Mouse (Mus musculus): ENCODE results near the gene Trim56. TPM values are rescaled to one million over a fixed set of nuclear protein-coding genes. Genes with fewer than 3 reads are reported as not detected.

The Trim56 gene
- polyA plus RNA-seq, 1 experiment: 7.4 TPM

- Histone ChIP-seq H3K79me3 (ENCODE audit: low read depth) (peaks cover 4% of the 10 kb centered on the region), H3K36me3 (ENCODE audit: control insufficient read depth, insufficient read depth) (peaks cover 10% of the 10 kb centered on the region), H3K27me3 (ENCODE audit: control insufficient read depth, insufficient read depth, insufficient read length) (no peaks in the 10 kb centered on the region), H3ac (ENCODE audit: control insufficient read depth, insufficient read length, low read depth) (no peak overlapping the region), H3K79me2 (ENCODE audit: control insufficient read depth, insufficient read depth) (peaks cover 17% of the 10 kb centered on the region), H3K4me3 (ENCODE audit: insufficient read depth, poor library complexity, severe bottlenecking) (no peak overlapping the region)
- TF ChIP-seq CEBPB (IDR thresholded peaks at IDR 0.05; ENCODE audit: low read depth) (no peak), USF1 (IDR thresholded peaks at IDR 0.05; ENCODE audit: low read depth) (no peak), MYOG (IDR thresholded peaks at IDR 0.05; ENCODE audit: control insufficient read depth, extremely low read depth, insufficient read length) (no peak), MAX (IDR thresholded peaks at IDR 0.05) (no peak), MYOD1 (IDR thresholded peaks at IDR 0.05; ENCODE audit: control insufficient read depth, insufficient read length, low read depth) (no peak), FOSL1 (IDR thresholded peaks at IDR 0.05; ENCODE audit: insufficient read depth, low read length, poor library complexity, severe bottlenecking) (no peak), CTCF (IDR thresholded peaks at IDR 0.05; ENCODE audit: control insufficient read depth, insufficient read depth, insufficient read length) (no peak)
Measured at GRCm38 (mm10) chr5:137111542-137112408, 4.2 kb downstream of the Trim56 start.

- Histone ChIP-seq H3K36me3 (ENCODE audit: control insufficient read depth, insufficient read depth) (peaks cover 10% of the 10 kb centered on the region), H3K4me3 (ENCODE audit: insufficient read depth, poor library complexity, severe bottlenecking) (no peak overlapping the region), H3K79me3 (ENCODE audit: low read depth) (peaks cover 4% of the 10 kb centered on the region), H3K27me3 (ENCODE audit: control insufficient read depth, insufficient read depth, insufficient read length) (no peaks in the 10 kb centered on the region), H3ac (ENCODE audit: control insufficient read depth, insufficient read length, low read depth) (no peak overlapping the region), H3K79me2 (ENCODE audit: control insufficient read depth, insufficient read depth) (peaks cover 17% of the 10 kb centered on the region)
- TF ChIP-seq CTCF (IDR thresholded peaks at IDR 0.05; ENCODE audit: control insufficient read depth, insufficient read depth, insufficient read length): no peak
- no peak for TF ChIP-seq USF1 (IDR thresholded peaks at IDR 0.05; ENCODE audit: low read depth)
- no peak for TF ChIP-seq MYOD1 (IDR thresholded peaks at IDR 0.05; ENCODE audit: control insufficient read depth, insufficient read length, low read depth)
- TF ChIP-seq MYOG (IDR thresholded peaks at IDR 0.05; ENCODE audit: control insufficient read depth, extremely low read depth, insufficient read length): no peak
- TF ChIP-seq MAX (IDR thresholded peaks at IDR 0.05): no peak
- no peak for TF ChIP-seq FOSL1 (IDR thresholded peaks at IDR 0.05; ENCODE audit: insufficient read depth, low read length, poor library complexity, severe bottlenecking)
- no peak for TF ChIP-seq CEBPB (IDR thresholded peaks at IDR 0.05; ENCODE audit: low read depth)
Measured at GRCm38 (mm10) chr5:137110863-137111262, 5.1 kb downstream of the Trim56 start.

- H3K4me3 ChIP-seq (ENCODE audit: insufficient read depth, poor library complexity, severe bottlenecking): no peak overlapping the region
- peaks cover 10% of the 10 kb centered on the region for H3K36me3 ChIP-seq (ENCODE audit: control insufficient read depth, insufficient read depth)
- H3K27me3 ChIP-seq (ENCODE audit: control insufficient read depth, insufficient read depth, insufficient read length): no peaks in the 10 kb centered on the region
- TF ChIP-seq MYOG (IDR thresholded peaks at IDR 0.05; ENCODE audit: control insufficient read depth, extremely low read depth, insufficient read length): no peak
- TF ChIP-seq CEBPB (IDR thresholded peaks at IDR 0.05; ENCODE audit: low read depth): no peak
- no peak for TF ChIP-seq CTCF (IDR thresholded peaks at IDR 0.05; ENCODE audit: control insufficient read depth, insufficient read depth, insufficient read length)
- no peak for TF ChIP-seq FOSL1 (IDR thresholded peaks at IDR 0.05; ENCODE audit: insufficient read depth, low read length, poor library complexity, severe bottlenecking)
- no peak for TF ChIP-seq USF1 (IDR thresholded peaks at IDR 0.05; ENCODE audit: low read depth)
- no peak for TF ChIP-seq MYOD1 (IDR thresholded peaks at IDR 0.05; ENCODE audit: control insufficient read depth, insufficient read length, low read depth)
- TF ChIP-seq MAX (IDR thresholded peaks at IDR 0.05): no peak
- peaks cover 2% of the 10 kb centered on the region for H3K79me3 ChIP-seq (ENCODE audit: low read depth)
- no peak overlapping the region for H3ac ChIP-seq (ENCODE audit: control insufficient read depth, insufficient read length, low read depth)
- peaks cover 9% of the 10 kb centered on the region for H3K79me2 ChIP-seq (ENCODE audit: control insufficient read depth, insufficient read depth)
Measured at GRCm38 (mm10) chr5:137109941-137110593, 5.9 kb downstream of the Trim56 start.

GRCm38 (mm10) chr5:137108111-137108510 lies 7.9 kb downstream of the Trim56 start:
- no peak overlapping the region for H3ac ChIP-seq (ENCODE audit: control insufficient read depth, insufficient read length, low read depth)
- H3K79me3 ChIP-seq (ENCODE audit: low read depth): no peaks in the 10 kb centered on the region
- no peaks in the 10 kb centered on the region for H3K36me3 ChIP-seq (ENCODE audit: control insufficient read depth, insufficient read depth)
- no peak overlapping the region for H3K4me3 ChIP-seq (ENCODE audit: insufficient read depth, poor library complexity, severe bottlenecking)
- H3K79me2 ChIP-seq (ENCODE audit: control insufficient read depth, insufficient read depth): no peaks in the 10 kb centered on the region
- no peaks in the 10 kb centered on the region for H3K27me3 ChIP-seq (ENCODE audit: control insufficient read depth, insufficient read depth, insufficient read length)
- no peak for TF ChIP-seq USF1 (IDR thresholded peaks at IDR 0.05; ENCODE audit: low read depth)
- TF ChIP-seq FOSL1 (IDR thresholded peaks at IDR 0.05; ENCODE audit: insufficient read depth, low read length, poor library complexity, severe bottlenecking): no peak
- TF ChIP-seq MYOG (IDR thresholded peaks at IDR 0.05; ENCODE audit: control insufficient read depth, extremely low read depth, insufficient read length): no peak
- TF ChIP-seq MYOD1 (IDR thresholded peaks at IDR 0.05; ENCODE audit: control insufficient read depth, insufficient read length, low read depth): no peak
- TF ChIP-seq MAX (IDR thresholded peaks at IDR 0.05): no peak
- TF ChIP-seq CTCF (IDR thresholded peaks at IDR 0.05; ENCODE audit: control insufficient read depth, insufficient read depth, insufficient read length): no peak
- no peak for TF ChIP-seq CEBPB (IDR thresholded peaks at IDR 0.05; ENCODE audit: low read depth)

GRCm38 (mm10) chr5:137107670-137108069 lies 8.3 kb downstream of the Trim56 start:
- Histone ChIP-seq H3K79me3 (ENCODE audit: low read depth) (no peaks in the 10 kb centered on the region), H3K27me3 (ENCODE audit: control insufficient read depth, insufficient read depth, insufficient read length) (no peaks in the 10 kb centered on the region), H3K36me3 (ENCODE audit: control insufficient read depth, insufficient read depth) (no peaks in the 10 kb centered on the region), H3K79me2 (ENCODE audit: control insufficient read depth, insufficient read depth) (no peaks in the 10 kb centered on the region), H3K4me3 (ENCODE audit: insufficient read depth, poor library complexity, severe bottlenecking) (no peak overlapping the region), H3ac (ENCODE audit: control insufficient read depth, insufficient read length, low read depth) (no peak overlapping the region)
- TF ChIP-seq MYOG (IDR thresholded peaks at IDR 0.05; ENCODE audit: control insufficient read depth, extremely low read depth, insufficient read length) (no peak), CEBPB (IDR thresholded peaks at IDR 0.05; ENCODE audit: low read depth) (peak; percentile 75)
